Mouse (Mus musculus) kidney, postnatal 0 days (tissue): ENCODE data around the gene Cyp2t4. TPM values are rescaled to one million over a fixed set of nuclear protein-coding genes. Genes with fewer than 3 reads are reported as not detected.

Source experiments
- ATAC-seq: fragments of 200-750 bp; cut with Nextera tagmentation; replicated peaks from 2 replicates; pipeline ENCODE4 v1.8.0; 2017; ENCODE audit warnings: low read depth, moderate number of reproducible peaks, moderate TSS enrichment, moderate library complexity; ENCODE audit not compliant: low FRiP score
- DNase-seq: peaks from one replicate; pipeline ENCODE4 v3.0.0-alpha.2; 2016; ENCODE audit warnings: low spot score
- H3K27ac ChIP-seq: fragments of 300-500 bp; sonication (generic); 2 replicates; pipeline ENCODE4 v1.5.1; 2014; ENCODE audit warnings: mild to moderate bottlenecking
- H3K27me3 ChIP-seq: fragments of 300-500 bp; sonication (generic); 2 replicates; pipeline ENCODE4 v1.6.1; 2014; ENCODE audit warnings: low read length, mixed read lengths; ENCODE audit not compliant: insufficient read depth
- H3K36me3 ChIP-seq: fragments of 300-500 bp; sonication (generic); 2 replicates; pipeline ENCODE4 v1.6.1; 2014; ENCODE audit warnings: low read length, mixed read lengths; ENCODE audit not compliant: insufficient read depth
- H3K4me1 ChIP-seq: fragments of 300-500 bp; sonication (generic); replicated peaks from 2 replicates; pipeline ENCODE4 v1.6.1; 2014; ENCODE audit warnings: antibody characterized with exemption, low read length, mixed read lengths; ENCODE audit not compliant: insufficient read depth
- H3K4me2 ChIP-seq: fragments of 300-500 bp; sonication (generic); 2 replicates; pipeline ENCODE4 v1.6.1; 2014; ENCODE audit warnings: mild to moderate bottlenecking, low read length, moderate library complexity, mixed read lengths
- H3K4me3 ChIP-seq: fragments of 300-500 bp; sonication (generic); replicated peaks from 2 replicates; pipeline ENCODE4 v1.5.1; 2014; ENCODE audit warnings: low read depth, low read length
- H3K9ac ChIP-seq: fragments of 300-500 bp; sonication (generic); 2 replicates; pipeline ENCODE4 v1.6.1; 2014; ENCODE audit warnings: low read depth, low read length
- H3K9me3 ChIP-seq: fragments of 300-500 bp; sonication (generic); replicated peaks from 2 replicates; pipeline ENCODE4 v1.6.1; 2016; ENCODE audit warnings: low read length, inconsistent platforms, mixed read lengths
- CTCF ChIP-seq: IDR thresholded peaks from 2 replicates; pipeline ENCODE4 v1.5.1; 2016; ENCODE audit warnings: antibody characterized with exemption, low read depth, mild to moderate bottlenecking, moderate library complexity
- WGBS: fragments of 180-500 bp; shearing (Covaris S2); extraction: QIAGEN DNeasy Blood & Tissue Kit; methylation state at CpG from one replicate; pipeline ENCODE4 v1.1.7; 2014; 5-methylcytosine and 5-hydroxymethylcytosine counted together
- polyA plus RNA-seq: library from polyadenylated mRNA; unstranded; fragments of >200 nt; fragmentation: Nextera tagmentation; extraction: Ambion mirVana; gene quantifications from 2 replicates; pipeline ENCODE4 v1.2.1, GENCODE M21; 2015

Gene Cyp2t4
- polyA plus RNA-seq, 1 experiment from 2014 or later = not detected

DNA sequence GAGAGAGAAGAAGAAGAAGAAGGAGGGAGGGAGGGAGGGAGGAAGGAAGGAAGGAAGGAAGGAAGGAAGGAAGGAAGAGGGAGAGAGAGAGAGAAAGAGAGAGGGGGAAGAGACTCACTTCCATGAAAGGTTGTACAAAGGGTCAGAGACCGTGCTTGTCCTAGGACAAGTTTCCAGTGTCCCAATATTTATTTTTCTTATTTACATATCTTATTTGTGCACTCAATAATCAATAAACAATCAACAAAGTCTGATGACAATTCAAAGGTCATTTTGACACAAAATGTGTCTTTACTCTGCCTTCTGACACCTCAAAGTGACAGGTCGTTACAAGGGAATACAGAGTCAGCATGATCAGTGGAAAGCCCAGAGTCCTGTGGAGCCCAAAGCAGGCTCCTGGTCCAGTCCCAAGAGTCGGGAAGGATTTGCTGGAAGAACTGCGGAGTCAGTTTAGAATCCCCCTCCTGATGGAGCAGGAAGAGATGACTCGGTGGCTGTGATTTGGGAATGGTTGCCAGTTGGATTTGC lies 29.1 kb upstream of the Cyp2t4 start:
- 71% methylated on average over 5 of the region's 5 CpGs for WGBS

DNA sequence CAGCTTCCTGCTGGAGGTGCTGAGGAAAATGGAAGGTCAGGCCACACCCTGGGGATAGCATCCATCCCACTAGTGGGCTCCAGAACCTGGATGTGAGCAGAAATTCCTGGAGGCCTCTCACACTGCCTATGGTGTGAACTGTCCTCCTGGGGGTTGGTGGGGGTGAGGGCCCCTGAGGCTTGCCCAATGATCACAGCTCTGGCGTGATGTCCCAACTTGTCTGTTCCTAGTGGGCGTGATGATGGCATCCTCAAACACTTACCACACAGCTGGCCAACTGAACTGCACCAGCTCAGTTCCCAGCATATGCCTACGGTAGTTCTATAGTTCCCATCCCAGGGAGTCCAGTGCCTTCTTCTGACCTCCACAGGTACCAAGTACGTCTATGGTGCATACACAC lies 28.5 kb upstream of the Cyp2t4 start:
- no peak for TF ChIP-seq CTCF
- Histone ChIP-seq H3K27me3 (no peaks in the 10 kb centered on the region), H3K4me3 (no peak overlapping the region), H3K36me3 (no peaks in the 10 kb centered on the region), H3K27ac (no peak overlapping the region), H3K9ac (no peak overlapping the region), H3K4me2 (no peak overlapping the region), H3K9me3 (no peaks in the 10 kb centered on the region), H3K4me1 (no peaks in the 10 kb centered on the region)
- ATAC-seq (no peak), DNase-seq (no peak)
- 81% methylated on average over 4 of the region's 4 CpGs for WGBS

More for the DNA sequence above, 29.1 kb upstream of the Cyp2t4 start:
- Histone ChIP-seq H3K4me3 (no peak overlapping the region), H3K27me3 (no peaks in the 10 kb centered on the region), H3K9ac (no peak overlapping the region), H3K9me3 (no peaks in the 10 kb centered on the region), H3K4me2 (no peak overlapping the region), H3K36me3 (no peaks in the 10 kb centered on the region), H3K27ac (no peak overlapping the region), H3K4me1 (no peaks in the 10 kb centered on the region)
- ATAC-seq (no peak), DNase-seq (no peak)
- TF ChIP-seq CTCF = no peak

DNA sequence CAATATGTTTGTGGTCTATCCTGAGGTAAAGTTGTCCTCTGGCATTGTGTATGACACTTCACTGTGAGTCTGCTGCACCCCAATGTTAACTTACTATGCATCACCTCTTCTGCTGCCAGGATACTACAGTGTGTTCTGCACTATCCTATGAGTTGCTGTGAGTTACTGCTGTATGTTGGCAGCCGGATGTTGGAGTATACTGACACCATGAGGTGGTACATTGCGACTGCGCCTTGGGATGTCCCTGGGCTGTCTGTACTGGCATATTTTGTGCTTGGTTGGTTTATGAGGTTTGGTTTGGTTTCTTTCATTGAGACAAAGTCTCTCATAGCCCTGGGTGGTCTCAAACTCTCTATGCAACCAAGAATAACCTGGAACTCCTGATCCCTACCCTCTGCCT lies 25.4 kb upstream of the Cyp2t4 start:
- ATAC-seq = peak; percentile 75
- WGBS = 53% methylated on average over 3 of the region's 3 CpGs
- DNase-seq = peak; percentile 66
- Histone ChIP-seq H3K4me3 (no peak overlapping the region), H3K4me1 (no peaks in the 10 kb centered on the region), H3K27me3 (no peaks in the 10 kb centered on the region), H3K9me3 (no peaks in the 10 kb centered on the region), H3K4me2 (no peak overlapping the region), H3K27ac (no peak overlapping the region), H3K9ac (no peak overlapping the region), H3K36me3 (no peaks in the 10 kb centered on the region)
- TF ChIP-seq CTCF = peak; percentile 75

DNA sequence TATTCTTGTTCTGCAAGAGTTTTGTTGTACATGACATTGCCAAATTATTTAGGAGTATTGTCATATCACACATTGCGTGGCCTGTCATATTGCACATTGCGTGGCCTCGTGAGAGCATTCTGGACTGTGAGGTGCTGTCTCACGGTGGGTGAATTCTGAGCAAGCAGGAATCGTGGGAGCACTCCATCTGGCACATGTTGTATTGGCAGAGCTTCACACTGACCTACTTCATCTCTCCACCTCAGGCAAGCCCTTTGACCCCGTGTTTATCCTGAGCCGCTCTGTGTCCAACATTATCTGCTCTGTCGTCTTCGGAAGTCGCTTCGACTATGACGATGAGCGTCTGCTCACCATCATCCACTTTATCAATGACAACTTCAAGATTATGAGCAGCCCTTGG lies 24.6 kb upstream of the Cyp2t4 start:
- 81% methylated on average over 13 of the region's 13 CpGs for WGBS
- no peak for TF ChIP-seq CTCF
- ATAC-seq (no peak), DNase-seq (no peak)
- H3K27me3 ChIP-seq = no peaks in the 10 kb centered on the region
- no peak overlapping the region for H3K4me3 ChIP-seq
- H3K9ac ChIP-seq = no peak overlapping the region
- no peak overlapping the region for H3K27ac ChIP-seq
- no peaks in the 10 kb centered on the region for H3K9me3 ChIP-seq
- H3K4me2 ChIP-seq = no peak overlapping the region
- no peaks in the 10 kb centered on the region for H3K4me1 ChIP-seq
- no peaks in the 10 kb centered on the region for H3K36me3 ChIP-seq

DNA sequence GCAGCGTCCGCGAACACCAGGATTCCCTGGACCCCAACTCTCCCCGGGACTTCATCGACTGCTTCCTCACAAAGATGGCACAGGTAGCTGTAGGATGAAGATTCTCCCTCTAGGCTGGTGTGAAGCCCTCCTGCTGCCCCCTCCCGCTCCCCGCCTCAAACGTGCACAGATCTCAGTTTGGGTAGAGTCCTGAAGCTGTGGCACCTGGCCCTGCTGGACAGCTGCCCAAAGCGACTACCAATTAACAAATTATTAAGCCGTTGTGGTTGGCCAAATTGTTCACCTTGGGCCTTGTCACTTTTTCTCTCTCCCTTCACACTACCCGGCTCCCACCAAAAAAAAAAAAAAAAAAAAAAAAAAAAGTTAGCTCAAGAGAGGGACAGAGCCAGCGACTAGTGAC lies 23.7 kb upstream of the Cyp2t4 start:
- no peak for DNase-seq
- H3K27me3 ChIP-seq = no peaks in the 10 kb centered on the region
- no peak for TF ChIP-seq CTCF
- no peak overlapping the region for H3K9ac ChIP-seq
- no peak overlapping the region for H3K27ac ChIP-seq
- no peak overlapping the region for H3K4me2 ChIP-seq
- ATAC-seq = no peak
- WGBS = 87% methylated on average over 12 of the region's 12 CpGs
- no peaks in the 10 kb centered on the region for H3K4me1 ChIP-seq
- no peaks in the 10 kb centered on the region for H3K9me3 ChIP-seq
- H3K36me3 ChIP-seq = no peaks in the 10 kb centered on the region
- H3K4me3 ChIP-seq = no peak overlapping the region

DNA sequence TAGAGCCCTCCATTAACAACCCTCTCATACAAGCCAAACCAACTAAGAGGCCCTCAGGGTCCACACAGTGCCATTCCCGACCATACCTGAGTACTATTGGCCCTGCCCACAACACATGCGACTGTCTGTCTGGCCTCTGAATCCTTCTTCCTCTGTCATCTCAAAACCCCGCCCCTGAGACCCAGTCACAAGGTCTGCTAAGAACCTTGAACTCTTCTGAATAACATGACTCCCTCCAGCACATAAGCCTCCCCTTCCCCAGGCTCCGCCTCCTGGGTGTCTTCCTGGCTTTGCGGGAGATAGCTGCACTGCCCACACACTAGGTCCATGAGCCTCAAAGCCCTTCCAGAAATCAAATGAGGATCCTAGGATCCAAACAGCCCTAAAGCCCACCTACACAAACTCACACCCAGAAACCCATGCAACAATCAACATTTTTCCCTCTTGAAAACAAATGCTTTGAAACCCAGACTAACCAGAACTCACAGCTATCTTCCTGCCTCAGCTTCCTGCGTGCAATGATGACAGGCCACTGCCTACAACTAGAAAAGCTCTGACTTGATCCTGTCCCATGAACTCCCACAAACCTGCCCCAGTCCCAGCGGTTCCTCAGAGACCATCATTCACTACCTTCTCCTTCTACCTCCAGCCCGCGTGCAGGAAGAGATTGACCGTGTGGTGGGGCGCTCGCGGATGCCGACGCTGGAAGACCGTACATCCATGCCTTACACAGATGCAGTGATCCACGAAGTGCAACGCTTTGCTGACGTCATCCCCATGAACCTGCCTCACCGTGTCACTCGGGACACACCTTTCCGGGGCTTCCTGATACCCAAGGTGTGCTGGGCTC lies 22.8 kb upstream of the Cyp2t4 start:
- Histone ChIP-seq H3K9ac (no peak overlapping the region), H3K4me1 (no peaks in the 10 kb centered on the region), H3K4me3 (no peak overlapping the region), H3K36me3 (no peaks in the 10 kb centered on the region), H3K27me3 (no peaks in the 10 kb centered on the region), H3K4me2 (no peak overlapping the region), H3K9me3 (no peaks in the 10 kb centered on the region), H3K27ac (no peak overlapping the region)
- WGBS = 88% methylated on average over 22 of the region's 22 CpGs
- ATAC-seq (no peak), DNase-seq (no peak)
- no peak for TF ChIP-seq CTCF

DNA sequence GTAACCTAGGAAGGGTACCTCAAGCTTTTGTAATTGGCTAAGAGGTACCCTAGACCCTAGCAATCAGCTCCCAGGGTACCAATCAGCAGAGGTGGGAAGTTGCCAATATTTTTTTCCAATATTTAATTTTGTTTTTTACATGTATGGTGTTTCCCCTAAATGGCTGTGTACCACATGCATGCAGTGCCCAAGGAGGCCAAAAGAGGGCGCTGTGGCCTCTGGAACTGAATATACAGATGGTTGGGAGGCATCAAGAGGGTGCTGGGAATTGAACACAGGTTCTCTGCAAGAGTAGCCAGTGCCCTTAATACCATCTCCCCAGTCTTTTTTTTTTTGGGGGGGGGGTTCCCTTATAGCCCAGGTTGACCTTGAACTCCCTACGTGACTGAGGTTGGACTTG lies 22.1 kb upstream of the Cyp2t4 start:
- Histone ChIP-seq H3K9me3 (no peaks in the 10 kb centered on the region), H3K4me1 (no peaks in the 10 kb centered on the region), H3K27me3 (no peaks in the 10 kb centered on the region), H3K27ac (no peak overlapping the region), H3K9ac (no peak overlapping the region), H3K4me3 (no peak overlapping the region), H3K4me2 (no peak overlapping the region), H3K36me3 (no peaks in the 10 kb centered on the region)
- TF ChIP-seq CTCF = peak; percentile 21; the same call in 1 of the 2 replicates
- DNase-seq (no peak), ATAC-seq (no peak)
- WGBS = 65% methylated on average over 2 of the region's 2 CpGs
